15 mouse cellular contexts compared by ENCODE assay signal in genomic region chr17:31391462-31391861, GRCm38 (mm10). TPM values are rescaled to one million over a fixed set of nuclear protein-coding genes. Genes with fewer than 3 reads are reported as not detected.
A peak's percentile ranks its signal among the peaks of the same experiment; 100 is the strongest.
DNase-seq lines count a peak whose midpoint lies in the region; ATAC-seq and TF ChIP-seq lines count a peak whose summit lies in the region.
"Had no signal": no experiment of that assay in that cellular context is flagged by ENCODE, and none has a peak within 500 bp of the region (broad histone marks: within the 10 kb centered on the region; RNA-seq: fewer than 3 reads in every experiment).

No protein-coding gene starts in this region.

- H3K27me3 ChIP-seq in liver, adult 2 months (ENCODE audit: control insufficient read depth, insufficient read depth, low read length) = no peaks in the 10 kb centered on the region
- 0 out of 2 replicates have a peak, but pooled peaks cover 2% of the 10 kb centered on the region for H3K27me3 ChIP-seq in limb, embryonic 11.5 days (ENCODE audit: control insufficient read depth, insufficient read depth, low read length)
- H3K27me3 ChIP-seq: midbrain, embryonic 13.5 days had no signal

- H3K79me2 ChIP-seq in liver, adult 2 months (ENCODE audit: control insufficient read depth, insufficient read depth, low read length) = peaks cover 39% of the 10 kb centered on the region

- H3K4me2 ChIP-seq in limb, embryonic 11.5 days (ENCODE audit: low read depth, severe bottlenecking) = no peak overlapping the region
- H3K4me2 ChIP-seq: embryonic facial prominence, embryonic 13.5 days; hindbrain, embryonic 12.5 days; midbrain, embryonic 13.5 days had no signal

- ATAC-seq in limb, embryonic 11.5 days (ENCODE audit: insufficient number of reproducible peaks, low FRiP score, low TSS enrichment, low read depth) = no peak
- ATAC-seq: midbrain, embryonic 13.5 days had no signal

- H3K9ac ChIP-seq in liver, adult 2 months (ENCODE audit: low read depth, low read length) = 0 out of 2 replicates have a peak overlapping the region, but pooled peaks have one; percentile 42
- no peak overlapping the region for H3K9ac ChIP-seq in limb, embryonic 11.5 days (ENCODE audit: low read length)
- H3K9ac ChIP-seq: embryonic facial prominence, embryonic 13.5 days; hindbrain, embryonic 12.5 days had no signal

- no peaks in the 10 kb centered on the region for H3K36me3 ChIP-seq in liver, adult 2 months (ENCODE audit: control insufficient read depth, insufficient read depth, low read length)
- no peaks in the 10 kb centered on the region for H3K36me3 ChIP-seq in limb, embryonic 11.5 days (ENCODE audit: control insufficient read depth, insufficient read depth, low read length)
- H3K36me3 ChIP-seq: embryonic facial prominence, embryonic 13.5 days; hindbrain, embryonic 12.5 days; midbrain, embryonic 13.5 days had no signal

- peaks cover 48% of the 10 kb centered on the region for H3K4me1 ChIP-seq in liver, adult 2 months (ENCODE audit: control insufficient read depth, insufficient read depth, low read length)
- H3K4me1 ChIP-seq in limb, embryonic 11.5 days (ENCODE audit: control insufficient read depth, insufficient read depth, low read length) = peaks cover 6% of the 10 kb centered on the region

- H3K4me3 ChIP-seq in liver, adult 2 months (ENCODE audit: insufficient read depth, low read depth, low read length) = no peak overlapping the region
- H3K4me3 ChIP-seq in limb, embryonic 11.5 days (ENCODE audit: low read depth, low read length) = no peak overlapping the region
- H3K4me3 ChIP-seq: embryonic facial prominence, embryonic 13.5 days; hindbrain, embryonic 12.5 days; midbrain, embryonic 13.5 days had no signal

- no peak for TF ChIP-seq CTCF in liver, adult 2 months (IDR thresholded peaks at IDR 0.05; ENCODE audit: low read depth, low read length)

- peak overlapping the region; percentile 88 for H3K27ac ChIP-seq in liver, adult 2 months (replicated peaks; ENCODE audit: insufficient read depth, low read depth, low read length)
- H3K27ac ChIP-seq in limb, embryonic 11.5 days (replicated peaks; ENCODE audit: low read depth, low read length) = no peak overlapping the region
- H3K27ac ChIP-seq: embryonic facial prominence, embryonic 13.5 days; hindbrain, embryonic 12.5 days; midbrain, embryonic 13.5 days had no signal

- DNase-seq in cerebellum, adult 9-11 months = peak; percentile 15
- no peak for DNase-seq in cerebellum, adult 8-10 months
- DNase-seq in liver, adult 2 months (ENCODE audit: extremely low read depth, low read depth, low spot score) = peak; percentile 92
- DNase-seq in liver = no peak
- peak; percentile 27 for DNase-seq in limb, embryonic 11.5 days (ENCODE audit: low spot score)
- peak; percentile 30 to 50 for DNase-seq in lung, postnatal 4 days
- DNase-seq in adrenal gland, adult 8-10 months = no peak
- no peak for DNase-seq in layer of hippocampus, postnatal 14 days (ENCODE audit: low spot score in 2 of 2)
- DNase-seq: cerebellum, postnatal 25 days; left cerebral cortex, postnatal 4 days; thymus, postnatal 25 days had no signal

- WGBS in liver, adult 2 months = 11% methylated on average over 3 of the region's 3 CpGs
- 45% methylated on average over 3 of the region's 3 CpGs for WGBS in limb, embryonic 11.5 days

- TF ChIP-seq POLR2A in liver, adult 2 months (IDR thresholded peaks at IDR 0.05; ENCODE audit: extremely low read depth, insufficient read depth, low read length) = no peak

- no peaks in the 10 kb centered on the region for H3K9me3 ChIP-seq in limb, embryonic 11.5 days (ENCODE audit: control insufficient read depth, low read length)
- H3K9me3 ChIP-seq: embryonic facial prominence, embryonic 13.5 days; hindbrain, embryonic 12.5 days; midbrain, embryonic 13.5 days had no signal

RNA-seq across cellular contexts. Expression of gene Pde9a, which starts 5.5 kb away (rescaled TPM):
- 9.1 and 12.6 TPM in 2 replicates for total RNA-seq in liver, adult 2 months (2014; rRNA removed)
- polyA plus RNA-seq in liver, adult 2 months (2012; rRNA removed) = 51.1 and 66.9 TPM in 2 replicates
- polyA plus RNA-seq in limb, embryonic 11.5 days (2014; fragmentation: Nextera tagmentation; extraction: Ambion mirVana) = 30.0 and 31.2 TPM in 2 replicates
- total RNA-seq in adrenal gland, adult 8-10 months (2022) = 1 to 10 TPM; 3.0 to 7.7 (median 5.2) TPM
- total RNA-seq in layer of hippocampus, postnatal 14 days (2021) = 10 to 100 TPM; 25.9 to 28.3 TPM
- total RNA-seq: CH12.LX had no signal

Comparison
In these comparisons a context has a peak if more than half of its experiments do, and no peak if none do; other contexts are left out.
1. DNase-seq: peak in cerebellum, adult 9-11 months (single experiment), liver, adult 2 months (single experiment), limb, embryonic 11.5 days (single experiment) and lung, postnatal 4 days (2 of 2); none in cerebellum, adult 8-10 months (single experiment), liver (single experiment), adrenal gland, adult 8-10 months (single experiment) and layer of hippocampus, postnatal 14 days (0 of 2).